Mouse (Mus musculus) kidney, adult 2 months (tissue): ENCODE measurements around the gene Edn2. TPM values are rescaled to one million over a fixed set of nuclear protein-coding genes. Genes with fewer than 3 reads are reported as not detected.

Experiments used
- DNase-seq: peaks from one replicate; pipeline ENCODE4 v3.0.0; 2021
- H3K27ac ChIP-seq: fragments of 200-500 bp; 2 replicates; pipeline ENCODE4 v1.5.1; 2012; ENCODE audit warnings: low read depth, low read length, control low read depth, inconsistent platforms; ENCODE audit not compliant: insufficient read depth
- H3K27me3 ChIP-seq: fragments of 200-500 bp; replicated peaks from 2 replicates; pipeline ENCODE4 v1.6.1; 2012; ENCODE audit warnings: mild to moderate bottlenecking, moderate library complexity, low read length, inconsistent platforms; ENCODE audit not compliant: control insufficient read depth, insufficient read depth
- H3K36me3 ChIP-seq: fragments of 200-500 bp; 2 replicates; pipeline ENCODE4 v1.6.1; 2012; ENCODE audit warnings: mild to moderate bottlenecking, moderate library complexity, low read length, inconsistent platforms; ENCODE audit not compliant: control insufficient read depth, insufficient read depth
- H3K4me1 ChIP-seq: fragments of 200-500 bp; 2 replicates; pipeline ENCODE4 v1.6.1; 2011; ENCODE audit warnings: low read length; ENCODE audit not compliant: control insufficient read depth, insufficient read depth
- H3K4me3 ChIP-seq: fragments of 200-500 bp; 2 replicates; pipeline ENCODE4 v1.5.1; 2011; ENCODE audit warnings: mild to moderate bottlenecking, low read depth, low read length, control low read depth; ENCODE audit not compliant: insufficient read depth
- CTCF ChIP-seq: fragments of 200-500 bp; conservative IDR thresholded peaks from 2 replicates; pipeline ENCODE4 v1.5.1; 2011; ENCODE audit warnings: low read depth, mild to moderate bottlenecking, control low read depth, low read length, moderate library complexity, mixed read lengths; ENCODE audit not compliant: insufficient read depth, insufficient read length
- POLR2A ChIP-seq: fragments of 200-500 bp; IDR thresholded peaks from one replicate; pipeline ENCODE4 v1.6.1; 2011; ENCODE audit warnings: low read depth, low read length, control low read depth
- WGBS: fragments of 180-500 bp; shearing (Covaris S2); methylation state at CpG from one replicate; pipeline ENCODE4 v1.1.7; 2018; 5-methylcytosine and 5-hydroxymethylcytosine counted together
- polyA plus RNA-seq: library from polyadenylated mRNA; depleted of rRNA; stranded (reverse); fragments of >200 nt; gene quantifications from 2 replicates; pipeline ENCODE4 v1.2.3, GENCODE M21; 2012

Edn2 gene
- polyA plus RNA-seq, 1 experiment, result not detected

DNA sequence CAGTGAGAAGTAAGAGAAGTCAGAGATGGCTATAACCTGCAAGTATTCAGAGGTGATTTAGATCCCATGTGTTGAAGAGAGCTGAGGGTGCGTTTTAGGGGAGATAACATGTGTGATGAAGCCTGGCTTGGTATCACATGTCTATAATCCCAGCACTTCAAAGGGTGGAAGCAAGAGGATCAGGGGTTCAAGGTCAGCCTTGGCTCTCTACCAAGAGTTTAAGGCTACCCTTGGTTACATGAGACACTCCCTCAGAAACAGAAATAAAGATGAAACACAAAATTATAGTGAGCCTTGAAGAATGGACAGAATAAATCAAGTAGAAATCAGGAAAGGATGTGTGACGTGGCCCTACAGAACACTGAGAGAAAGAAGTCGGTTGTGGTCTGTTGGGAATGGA, 7.3 kb upstream of the Edn2 start:
- Histone ChIP-seq H3K27ac (no peak overlapping the region), H3K36me3 (no peaks in the 10 kb centered on the region), H3K4me3 (no peak overlapping the region), H3K27me3 (no peaks in the 10 kb centered on the region), H3K4me1 (0 out of 2 replicates have a peak, but pooled peaks cover 5% of the 10 kb centered on the region)
- no peak for TF ChIP-seq CTCF
- TF ChIP-seq POLR2A, result no peak
- no peak for DNase-seq
- WGBS, result 82% methylated on average over 3 of the region's 3 CpGs

DNA sequence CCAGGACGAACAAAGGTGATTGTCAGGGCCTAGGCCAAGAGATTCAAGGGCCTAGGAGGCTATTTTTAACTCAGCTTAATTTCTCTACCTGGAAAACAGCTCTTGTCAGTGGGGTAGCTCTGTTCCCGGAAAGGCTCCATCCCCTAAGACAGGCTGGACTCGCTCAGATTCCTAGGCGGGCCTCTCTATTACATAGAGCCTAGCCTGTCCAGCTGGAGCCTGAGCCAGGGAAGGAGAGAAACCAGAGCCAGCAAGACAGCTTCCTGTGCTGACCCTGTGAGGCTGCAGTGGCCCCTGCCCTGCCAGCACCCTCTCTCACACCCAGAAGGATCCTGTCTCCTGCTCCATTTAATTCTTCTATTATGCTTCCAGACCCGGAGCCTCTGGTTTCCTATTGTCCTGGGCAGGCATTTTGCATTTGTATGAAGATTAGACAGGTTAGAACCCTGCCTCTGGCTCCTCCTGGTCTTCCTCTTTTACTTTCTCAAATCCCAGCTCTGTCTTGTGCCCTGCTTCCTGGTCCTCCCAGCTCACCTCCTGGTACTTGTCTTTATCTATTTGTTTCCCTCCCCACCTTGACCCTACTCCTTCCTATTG, 2.2 kb upstream of the Edn2 start:
- no peak for DNase-seq
- TF ChIP-seq POLR2A (no peak), CTCF (no peak)
- WGBS, result 70% methylated on average over 5 of the region's 5 CpGs
- H3K4me3 ChIP-seq, result no peak overlapping the region
- H3K27me3 ChIP-seq, result no peaks in the 10 kb centered on the region
- H3K27ac ChIP-seq, result no peak overlapping the region
- H3K4me1 ChIP-seq, result no peaks in the 10 kb centered on the region; the same call in 1 of the 2 replicates
- no peaks in the 10 kb centered on the region for H3K36me3 ChIP-seq

DNA sequence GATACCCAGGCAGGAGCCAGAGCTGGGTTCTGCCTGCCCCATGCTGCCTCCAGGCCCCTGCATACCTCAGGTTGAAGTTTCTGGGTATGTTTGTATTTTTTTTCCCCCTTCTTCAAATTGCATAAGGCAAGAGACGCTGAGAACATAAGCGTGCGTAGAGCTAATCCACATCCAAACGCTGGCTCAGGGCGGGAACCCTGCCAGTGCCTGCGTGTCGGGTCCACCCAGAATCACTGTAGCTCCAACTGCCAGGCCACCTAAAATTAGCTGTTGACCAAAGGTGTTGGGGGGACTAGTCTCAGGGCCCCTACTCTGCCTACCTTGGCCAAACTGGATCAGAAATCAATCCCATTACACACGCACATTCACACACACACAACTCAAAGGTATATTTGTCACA, 1.6 kb downstream of the Edn2 start:
- TF ChIP-seq POLR2A (no peak), CTCF (no peak)
- DNase-seq, result no peak
- no peak overlapping the region for H3K4me3 ChIP-seq
- H3K27ac ChIP-seq, result no peak overlapping the region
- H3K36me3 ChIP-seq, result no peaks in the 10 kb centered on the region
- H3K27me3 ChIP-seq, result no peaks in the 10 kb centered on the region
- WGBS, result 89% methylated on average over 8 of the region's 8 CpGs
- H3K4me1 ChIP-seq, result no peaks in the 10 kb centered on the region; the same call in 1 of the 2 replicates

DNA sequence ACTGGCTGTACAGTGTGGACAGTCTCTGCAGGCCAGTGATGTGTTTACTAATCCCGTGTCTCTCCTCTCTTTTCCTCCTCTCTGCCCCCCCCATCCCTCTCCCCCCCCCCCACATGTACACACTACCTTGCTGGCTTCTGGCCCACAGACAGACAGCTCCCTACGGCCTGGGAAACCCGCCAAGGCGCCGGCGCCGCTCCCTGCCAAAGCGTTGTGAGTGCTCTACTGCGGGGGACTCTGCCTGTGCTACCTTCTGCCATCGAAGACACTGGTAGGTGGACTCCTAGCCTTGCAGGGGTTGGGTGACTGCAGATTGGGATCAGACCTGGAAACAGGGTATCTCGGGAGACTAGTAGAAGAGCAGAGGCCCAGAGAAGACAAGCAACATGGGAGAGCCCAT, 2.2 kb downstream of the Edn2 start:
- Histone ChIP-seq H3K36me3 (no peaks in the 10 kb centered on the region), H3K4me1 (no peaks in the 10 kb centered on the region; the same call in 1 of the 2 replicates), H3K27me3 (no peaks in the 10 kb centered on the region), H3K27ac (no peak overlapping the region), H3K4me3 (no peak overlapping the region)
- peak; percentile 27 for DNase-seq
- 38% methylated on average over 11 of the region's 11 CpGs for WGBS
- TF ChIP-seq CTCF, result no peak
- no peak for TF ChIP-seq POLR2A

DNA sequence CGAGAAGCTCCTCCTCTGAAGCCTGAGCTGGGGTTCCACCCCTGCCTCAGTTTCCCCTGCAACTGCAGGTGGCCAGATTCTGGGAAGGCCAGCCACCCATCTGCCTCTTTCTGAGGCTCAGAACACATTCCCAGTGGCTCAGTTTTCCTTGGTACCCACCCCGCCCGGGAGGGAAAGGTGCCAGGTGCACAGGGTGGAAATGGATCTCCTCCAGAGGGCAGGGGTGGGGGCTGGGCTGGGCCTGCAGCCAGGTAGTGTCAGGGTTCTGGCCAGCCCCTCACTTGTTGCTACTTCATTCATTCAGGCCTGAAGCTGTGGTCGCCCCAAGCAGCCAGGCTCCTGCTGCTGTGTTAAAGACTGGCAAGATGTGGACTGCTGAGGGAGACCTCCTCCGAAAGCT, 3.3 kb downstream of the Edn2 start:
- no peaks in the 10 kb centered on the region for H3K36me3 ChIP-seq
- TF ChIP-seq POLR2A (no peak), CTCF (no peak)
- no peak overlapping the region for H3K4me3 ChIP-seq
- no peak for DNase-seq
- H3K4me1 ChIP-seq, result no peaks in the 10 kb centered on the region; the same call in 1 of the 2 replicates
- no peak overlapping the region for H3K27ac ChIP-seq
- H3K27me3 ChIP-seq, result no peaks in the 10 kb centered on the region
- WGBS, result 79% methylated on average over 5 of the region's 5 CpGs

DNA sequence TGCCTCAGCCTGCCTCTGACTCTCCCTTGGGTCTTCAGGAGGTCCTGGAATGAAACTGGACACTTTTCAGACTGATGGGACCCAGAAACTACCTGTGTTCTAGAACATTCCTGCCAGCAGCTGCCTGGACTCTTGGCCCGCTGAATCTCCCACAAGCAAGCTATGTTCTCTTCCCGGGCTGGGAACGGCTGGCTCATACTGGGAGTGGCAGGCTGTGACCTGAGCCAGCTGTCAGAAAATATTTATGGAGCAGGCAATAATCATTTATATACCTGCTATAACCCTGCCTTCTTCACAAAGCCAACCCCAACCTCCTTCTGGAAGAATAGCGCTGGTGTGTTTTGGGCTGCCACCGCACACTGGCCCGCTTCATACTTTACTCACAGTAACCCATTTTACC, 6.8 kb downstream of the Edn2 start:
- no peak for TF ChIP-seq POLR2A
- TF ChIP-seq CTCF, result no peak
- Histone ChIP-seq H3K27ac (no peak overlapping the region), H3K27me3 (no peaks in the 10 kb centered on the region), H3K36me3 (no peaks in the 10 kb centered on the region), H3K4me1 (no peaks in the 10 kb centered on the region), H3K4me3 (no peak overlapping the region)
- DNase-seq, result no peak
- WGBS, result 81% methylated on average over 6 of the region's 6 CpGs

DNA sequence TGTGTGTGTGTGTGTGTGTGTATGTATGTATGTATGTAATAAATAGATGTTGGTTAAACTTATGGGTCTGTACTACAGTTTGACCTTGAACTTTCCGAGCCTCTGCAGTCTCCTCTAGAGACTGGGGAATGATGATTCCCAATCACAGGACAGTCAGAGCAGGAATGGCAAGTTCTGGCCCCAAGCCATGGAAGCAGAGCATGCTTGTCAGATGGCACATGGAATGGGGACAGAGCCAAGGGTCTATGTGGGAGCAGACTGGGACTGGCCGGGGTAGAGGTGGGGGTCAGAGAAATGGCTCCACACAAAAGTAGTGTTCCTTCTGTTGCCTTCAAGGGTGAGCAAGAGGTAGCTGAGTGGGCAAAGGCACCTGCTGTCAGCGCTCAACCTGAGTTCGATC, 7.3 kb downstream of the Edn2 start:
- 94% methylated on average over 4 of the region's 4 CpGs for WGBS
- Histone ChIP-seq H3K27ac (no peak overlapping the region), H3K36me3 (no peaks in the 10 kb centered on the region), H3K4me3 (no peak overlapping the region), H3K27me3 (no peaks in the 10 kb centered on the region), H3K4me1 (no peaks in the 10 kb centered on the region)
- DNase-seq, result no peak
- TF ChIP-seq CTCF (no peak), POLR2A (no peak)
